Mouse (Mus musculus) ES-Bruce4 (cell line): ENCODE results near the gene Kcnk12.

Source experiments
- CTCF ChIP-seq: IDR thresholded peaks from one replicate; pipeline ENCODE4 v1.8.1; 2011; ENCODE audit warnings: low read depth, low read length
- POLR2A ChIP-seq: IDR thresholded peaks from one replicate; pipeline ENCODE4 v1.8.1; 2011; ENCODE audit warnings: low read length; ENCODE audit not compliant: insufficient read depth

DNA sequence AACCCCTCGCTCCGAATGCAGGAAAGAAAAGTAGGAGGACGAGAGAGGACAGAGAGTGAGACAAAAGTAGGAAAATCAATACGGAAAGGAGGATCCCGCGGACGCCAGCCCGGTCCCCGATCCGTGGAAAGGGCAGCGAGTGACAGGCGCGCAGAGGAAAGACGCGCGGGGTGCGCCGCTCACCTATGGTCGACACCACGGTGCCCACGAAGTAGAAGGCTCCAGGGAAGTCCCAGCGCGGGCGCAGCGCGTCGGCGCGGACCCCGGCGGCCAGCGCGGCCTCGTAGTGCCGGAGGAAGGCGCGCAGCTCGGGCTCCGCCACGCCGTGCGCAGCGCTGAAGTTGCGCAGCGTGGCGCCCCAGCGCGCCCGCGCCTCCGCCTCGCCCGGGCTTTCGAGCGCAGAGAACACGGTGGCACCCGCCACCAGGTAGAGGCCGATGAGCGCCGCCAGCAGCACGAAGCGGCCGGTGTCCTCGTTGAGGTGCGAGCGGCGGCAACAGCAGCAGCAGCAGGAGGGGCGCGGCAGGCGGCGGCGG is 845 bp downstream of the Kcnk12 start:
- TF ChIP-seq CTCF: no peak
- TF ChIP-seq POLR2A: no peak
